Mouse (Mus musculus) bone marrow macrophage, adult 2 months (primary cell): Measurements from ENCODE around the gene Vat1l.

Source experiments
- CTCF ChIP-seq: IDR thresholded peaks from 2 replicates; pipeline ENCODE4 v1.5.1; 2012; ENCODE audit warnings: low read depth, mild to moderate bottlenecking, low read length, moderate library complexity
- POLR2A ChIP-seq: IDR thresholded peaks from 2 replicates; pipeline ENCODE4 v1.6.1; 2012; ENCODE audit warnings: mild to moderate bottlenecking, low read depth, low read length, borderline replicate concordance

DNA sequence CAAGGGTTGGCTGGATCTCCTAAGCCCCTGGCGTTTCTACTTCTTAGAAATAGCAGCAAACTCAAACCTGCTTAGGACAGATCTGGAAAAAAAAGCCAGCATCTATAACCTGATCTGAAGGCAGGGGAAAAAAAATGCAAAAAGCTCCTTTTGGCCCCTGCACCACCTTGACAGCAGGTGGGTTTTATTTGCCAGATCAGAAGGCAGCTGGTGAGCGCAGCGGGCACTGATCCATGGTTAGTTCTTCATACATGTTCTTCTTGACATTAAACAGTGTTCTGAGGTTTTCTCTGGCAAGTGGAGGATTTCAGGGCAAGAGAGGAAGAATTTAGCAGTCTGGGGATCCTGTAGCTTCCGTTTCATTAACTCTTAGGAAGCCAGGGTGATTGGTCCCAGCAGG lies 1.6 kb downstream of the Vat1l start:
- TF ChIP-seq POLR2A: no peak
- TF ChIP-seq CTCF: no peak
